Mouse (Mus musculus) heart, postnatal 0 days (tissue): Measurements from ENCODE around the gene Trmt1l.

Experiments used
- CTCF ChIP-seq: IDR thresholded peaks from 2 replicates; pipeline ENCODE4 v1.5.1; 2016; ENCODE audit warnings: antibody characterized with exemption, control low read depth, low read depth
- EP300 ChIP-seq: IDR thresholded peaks from 2 replicates; pipeline ENCODE4 v1.6.1; 2016; ENCODE audit warnings: antibody characterized with exemption, low read depth

DNA sequence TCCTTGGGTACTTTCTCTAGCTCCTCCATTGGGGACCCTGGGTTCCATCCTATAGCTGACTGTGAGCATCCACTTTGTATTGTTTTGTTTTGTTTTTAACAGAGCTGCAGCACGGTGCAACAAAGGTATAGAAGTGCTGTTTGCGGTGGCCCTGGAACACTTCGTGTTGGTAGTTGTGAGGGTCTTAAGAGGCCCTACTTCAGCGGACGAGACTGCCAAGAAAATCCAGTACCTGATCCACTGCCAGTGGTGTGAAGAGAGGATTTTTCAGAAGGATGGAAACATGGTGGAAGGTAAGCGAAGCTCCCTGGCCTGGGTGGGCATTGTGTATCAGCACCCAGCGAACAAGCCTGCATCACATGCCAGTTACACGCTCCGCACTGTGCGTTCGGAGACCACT is 23.6 kb downstream of the Trmt1l start:
- TF ChIP-seq EP300: no peak
- TF ChIP-seq CTCF: no peak
